Mouse (Mus musculus): ENCODE data around the gene Lep. TPM values are rescaled to one million over a fixed set of nuclear protein-coding genes. Genes with fewer than 3 reads are reported as not detected.

Lep gene
- not detected for total RNA-seq (2023)

DNA sequence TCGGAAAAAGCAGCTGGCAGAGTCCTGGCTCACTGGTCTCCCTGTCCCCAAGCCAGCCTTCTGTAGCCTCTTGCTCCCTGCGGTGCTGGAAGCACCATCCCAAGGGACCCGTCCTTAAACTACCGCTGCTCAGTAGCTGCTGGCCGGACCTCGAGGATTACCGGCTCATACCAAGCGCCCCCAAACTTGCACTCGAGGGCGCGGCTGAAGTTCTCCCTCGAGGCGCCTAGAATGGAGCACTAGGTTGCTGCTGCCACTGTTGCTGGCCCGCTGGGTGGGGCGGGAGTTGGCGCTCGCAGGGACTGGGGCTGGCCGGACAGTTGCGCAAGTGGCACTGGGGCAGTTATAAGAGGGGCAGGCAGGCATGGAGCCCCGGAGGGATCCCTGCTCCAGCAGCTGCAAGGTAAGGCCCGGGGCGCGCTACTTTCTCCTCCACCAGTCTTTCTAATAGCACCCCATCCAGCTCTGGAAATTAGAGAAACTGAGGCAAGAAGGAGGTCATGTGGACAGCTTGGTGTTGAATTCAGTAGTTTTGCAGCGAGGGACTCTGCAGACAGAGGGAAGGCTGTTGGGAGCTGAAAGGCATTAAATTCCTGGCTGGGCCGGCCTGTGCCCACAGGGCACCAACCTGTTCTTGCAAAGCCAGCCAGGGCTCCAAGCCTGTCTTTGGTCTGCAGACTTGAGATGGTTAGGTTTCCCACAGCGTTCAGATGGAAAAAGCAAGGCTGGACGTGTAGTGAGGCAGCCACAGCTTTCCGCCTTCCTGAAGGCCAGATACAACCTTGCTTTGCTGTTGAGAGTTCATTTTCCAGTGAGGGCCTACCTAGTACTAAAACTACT, at the start of gene Lep:
TSS of gene Lep (plus strand) at position 375 of the 840 bp plus-strand sequence.

Other genes starting within 250 kb of the Lep start
- 0.15 TPM for gene Lrrc4, start 228.5 kb upstream of the Lep start, total RNA-seq (2023)
- gene Rbm28, start 104.8 kb downstream of the Lep start, total RNA-seq (2023), result 81.0 TPM
- gene Prrt4, start 119.4 kb downstream of the Lep start, total RNA-seq (2023), result not detected
- 123 TPM for gene Impdh1, start 156.1 kb downstream of the Lep start, total RNA-seq (2023)
- gene Hilpda, start 212.3 kb downstream of the Lep start, total RNA-seq (2023), result 15.4 TPM
- 1.2 TPM for gene Fam71f2, start 219.4 kb downstream of the Lep start, total RNA-seq (2023)

Measured in CD4-positive naive resting alpha-beta T cell, adult 76 days (primary cell).